Mouse (Mus musculus): Measurements from ENCODE around the gene Lce1j. TPM values are rescaled to one million over a fixed set of nuclear protein-coding genes. Genes with fewer than 3 reads are reported as not detected.

Lce1j gene
- polyA plus RNA-seq, 1 experiment from 2014 or later: not detected

Other genes with a start within 250 kb of the Lce1j start
- gene Ivl, start 216.8 kb downstream of the Lce1j start, polyA plus RNA-seq (2015; fragmentation: Nextera tagmentation; extraction: Ambion mirVana): 0.09 TPM in 1 of 2 replicates, not detected in the other
- not detected in 2 replicates for gene Smcp, start 201.5 kb downstream of the Lce1j start, polyA plus RNA-seq (2015; fragmentation: Nextera tagmentation; extraction: Ambion mirVana)
- not detected in 2 replicates for gene 2210017I01Rik, start 183.0 kb downstream of the Lce1j start, polyA plus RNA-seq (2015; fragmentation: Nextera tagmentation; extraction: Ambion mirVana)
- gene Lce6a, start 168.9 kb downstream of the Lce1j start, polyA plus RNA-seq (2015; fragmentation: Nextera tagmentation; extraction: Ambion mirVana): not detected in 2 replicates
- gene Lce1a1, start 142.2 kb downstream of the Lce1j start, polyA plus RNA-seq (2015; fragmentation: Nextera tagmentation; extraction: Ambion mirVana): not detected in 2 replicates
- not detected in 2 replicates for gene Lce1b, start 133.6 kb downstream of the Lce1j start, polyA plus RNA-seq (2015; fragmentation: Nextera tagmentation; extraction: Ambion mirVana)
- gene Lce1a2, start 120.2 kb downstream of the Lce1j start, polyA plus RNA-seq (2015; fragmentation: Nextera tagmentation; extraction: Ambion mirVana): not detected in 2 replicates
- gene Lce1c, start 111.3 kb downstream of the Lce1j start, polyA plus RNA-seq (2015; fragmentation: Nextera tagmentation; extraction: Ambion mirVana): not detected in 2 replicates
- gene Lce1d, start 103.3 kb downstream of the Lce1j start, polyA plus RNA-seq (2015; fragmentation: Nextera tagmentation; extraction: Ambion mirVana): not detected in 2 replicates
- gene Lce1e, start 81.4 kb downstream of the Lce1j start, polyA plus RNA-seq (2015; fragmentation: Nextera tagmentation; extraction: Ambion mirVana): not detected in 2 replicates
- gene Lce1f, start 70.2 kb downstream of the Lce1j start, polyA plus RNA-seq (2015; fragmentation: Nextera tagmentation; extraction: Ambion mirVana): not detected in 2 replicates
- not detected in 2 replicates for gene Gm38119, start 51.4 kb downstream of the Lce1j start, polyA plus RNA-seq (2015; fragmentation: Nextera tagmentation; extraction: Ambion mirVana)
- not detected in 2 replicates for gene Lce1g, start 38.2 kb downstream of the Lce1j start, polyA plus RNA-seq (2015; fragmentation: Nextera tagmentation; extraction: Ambion mirVana)
- gene Lce1h, start 25.4 kb downstream of the Lce1j start, polyA plus RNA-seq (2015; fragmentation: Nextera tagmentation; extraction: Ambion mirVana): not detected in 2 replicates
- not detected in 2 replicates for gene Lce1i, start 11.6 kb downstream of the Lce1j start, polyA plus RNA-seq (2015; fragmentation: Nextera tagmentation; extraction: Ambion mirVana)
- not detected in 2 replicates for gene Lce1k, start 17.4 kb upstream of the Lce1j start, polyA plus RNA-seq (2015; fragmentation: Nextera tagmentation; extraction: Ambion mirVana)
- gene Kprp, start 36.7 kb upstream of the Lce1j start, polyA plus RNA-seq (2015; fragmentation: Nextera tagmentation; extraction: Ambion mirVana): not detected in 2 replicates
- gene Lce1l, start 60.8 kb upstream of the Lce1j start, polyA plus RNA-seq (2015; fragmentation: Nextera tagmentation; extraction: Ambion mirVana): not detected in 2 replicates
- not detected in 2 replicates for gene 2310050C09Rik, start 79.7 kb upstream of the Lce1j start, polyA plus RNA-seq (2015; fragmentation: Nextera tagmentation; extraction: Ambion mirVana)
- not detected in 2 replicates for gene Lce3a, start 135.7 kb upstream of the Lce1j start, polyA plus RNA-seq (2015; fragmentation: Nextera tagmentation; extraction: Ambion mirVana)
- not detected in 2 replicates for gene Lce3b, start 142.5 kb upstream of the Lce1j start, polyA plus RNA-seq (2015; fragmentation: Nextera tagmentation; extraction: Ambion mirVana)
- not detected in 2 replicates for gene Lce3c, start 154.0 kb upstream of the Lce1j start, polyA plus RNA-seq (2015; fragmentation: Nextera tagmentation; extraction: Ambion mirVana)
- gene Lce3d, start 166.9 kb upstream of the Lce1j start, polyA plus RNA-seq (2015; fragmentation: Nextera tagmentation; extraction: Ambion mirVana): not detected in 2 replicates
- gene Lce3e, start 176.5 kb upstream of the Lce1j start, polyA plus RNA-seq (2015; fragmentation: Nextera tagmentation; extraction: Ambion mirVana): not detected in 2 replicates
- 0.29 TPM in 1 of 2 replicates, not detected in the other for gene Lce3f, start 201.7 kb upstream of the Lce1j start, polyA plus RNA-seq (2015; fragmentation: Nextera tagmentation; extraction: Ambion mirVana)
- 0.18 TPM in 1 of 2 replicates, not detected in the other for gene Crct1, start 225.2 kb upstream of the Lce1j start, polyA plus RNA-seq (2015; fragmentation: Nextera tagmentation; extraction: Ambion mirVana)
- not detected in 2 replicates for gene Lce1m, start 228.5 kb upstream of the Lce1j start, polyA plus RNA-seq (2015; fragmentation: Nextera tagmentation; extraction: Ambion mirVana)

Measured in heart, embryonic 15.5 days (tissue).